Mouse (Mus musculus) intestine, embryonic 16.5 days (tissue): ENCODE data around the gene Meis2. TPM values are rescaled to one million over a fixed set of nuclear protein-coding genes. Genes with fewer than 3 reads are reported as not detected.

ENCODE experiments used
- ATAC-seq: fragments of 200-750 bp; cut with Nextera tagmentation; 2 replicates; pipeline ENCODE4 v1.8.0; 2017; ENCODE audit warnings: moderate TSS enrichment, moderate library complexity
- H3K27ac ChIP-seq: fragments of 300-500 bp; sonication (generic); 2 replicates; pipeline ENCODE4 v1.5.1; 2014; ENCODE audit warnings: mild to moderate bottlenecking, low read length
- H3K27me3 ChIP-seq: fragments of 300-500 bp; sonication (generic); replicated peaks from 2 replicates; pipeline ENCODE4 v1.6.1; 2014; ENCODE audit warnings: low read length, control low read depth, mixed read lengths; ENCODE audit not compliant: control insufficient read depth, insufficient read depth
- H3K36me3 ChIP-seq: fragments of 300-500 bp; sonication (generic); 2 replicates; pipeline ENCODE4 v1.6.1; 2014; ENCODE audit warnings: low read length, control low read depth; ENCODE audit not compliant: control insufficient read depth, insufficient read depth
- H3K4me1 ChIP-seq: fragments of 300-500 bp; sonication (generic); 2 replicates; pipeline ENCODE4 v1.6.1; 2014; ENCODE audit warnings: low read length, control low read depth, mixed read lengths; ENCODE audit not compliant: control insufficient read depth, insufficient read depth
- H3K4me2 ChIP-seq: fragments of 300-500 bp; sonication (generic); 2 replicates; pipeline ENCODE4 v1.6.1; 2014; ENCODE audit warnings: low read depth, low read length, control low read depth
- H3K4me3 ChIP-seq: fragments of 300-500 bp; sonication (generic); 2 replicates; pipeline ENCODE4 v1.5.1; 2014; ENCODE audit warnings: mild to moderate bottlenecking, low read length
- H3K9ac ChIP-seq: fragments of 300-500 bp; sonication (generic); 2 replicates; pipeline ENCODE4 v1.6.1; 2014; ENCODE audit warnings: low read depth, low read length
- H3K9me3 ChIP-seq: fragments of 300-500 bp; sonication (generic); 2 replicates; pipeline ENCODE4 v1.6.1; 2016; ENCODE audit warnings: low read length, control low read depth; ENCODE audit not compliant: control insufficient read depth
- WGBS: fragments of 180-500 bp; shearing (Covaris S2); extraction: QIAGEN DNeasy Blood & Tissue Kit; methylation state at CpG from one replicate; pipeline ENCODE4 v1.1.7; 2014; 5-methylcytosine and 5-hydroxymethylcytosine counted together
- polyA plus RNA-seq: library from polyadenylated mRNA; unstranded; fragments of >200 nt; fragmentation: Nextera tagmentation; extraction: Ambion mirVana; gene quantifications from 2 replicates; pipeline ENCODE4 v1.2.1, GENCODE M21; 2015

Meis2 gene
- polyA plus RNA-seq, 1 experiment from 2014 or later = 26.8 TPM

GRCm38 (mm10) chr2:116059066-116059465 lies 6.6 kb downstream of the Meis2 start:
- peak overlapping the region; percentile 29; the same call in 1 of the 2 replicates for H3K4me3 ChIP-seq
- 0 out of 2 replicates have a peak, but pooled peaks cover 4% of the 10 kb centered on the region for H3K4me1 ChIP-seq
- no peak overlapping the region for H3K27ac ChIP-seq
- peak overlapping the region; percentile 74 for H3K4me2 ChIP-seq
- ATAC-seq = no peak
- no peaks in the 10 kb centered on the region for H3K36me3 ChIP-seq
- H3K27me3 ChIP-seq = peaks cover 6% of the 10 kb centered on the region; the same call in 1 of the 2 replicates
- 0 out of 2 replicates have a peak overlapping the region, but pooled peaks have one; percentile 29 for H3K9ac ChIP-seq
- 31% methylated on average over 3 of the region's 3 CpGs for WGBS
- no peaks in the 10 kb centered on the region for H3K9me3 ChIP-seq

- Histone ChIP-seq H3K9me3 (no peaks in the 10 kb centered on the region), H3K4me2 (peak overlapping the region; percentile 74), H3K9ac (peak overlapping the region; percentile 14; the same call in 1 of the 2 replicates), H3K27ac (no peak overlapping the region), H3K27me3 (peaks cover 6% of the 10 kb centered on the region; the same call in 1 of the 2 replicates), H3K4me1 (0 out of 2 replicates have a peak, but pooled peaks cover 4% of the 10 kb centered on the region), H3K36me3 (no peaks in the 10 kb centered on the region), H3K4me3 (peak overlapping the region; percentile 29)
- ATAC-seq = no peak
- 35% methylated on average over 9 of the region's 9 CpGs for WGBS
Measured at GRCm38 (mm10) chr2:116058511-116058910, 7.1 kb downstream of the Meis2 start.

GRCm38 (mm10) chr2:116056826-116057225 lies 8.8 kb downstream of the Meis2 start:
- Histone ChIP-seq H3K9ac (peak overlapping the region; percentile 30; the same call in 1 of the 2 replicates), H3K9me3 (no peaks in the 10 kb centered on the region), H3K27ac (no peak overlapping the region), H3K4me2 (peak overlapping the region; percentile 74), H3K4me1 (peaks cover 8% of the 10 kb centered on the region), H3K36me3 (no peaks in the 10 kb centered on the region), H3K4me3 (peak overlapping the region; percentile 29), H3K27me3 (peaks cover 6% of the 10 kb centered on the region; the same call in 1 of the 2 replicates)
- WGBS = 47% methylated on average over 7 of the region's 7 CpGs
- no peak for ATAC-seq

GRCm38 (mm10) chr2:116055686-116056620 lies 9.7 kb downstream of the Meis2 start:
- Histone ChIP-seq H3K27me3 (peaks cover 6% of the 10 kb centered on the region; the same call in 1 of the 2 replicates), H3K27ac (no peak overlapping the region), H3K36me3 (no peaks in the 10 kb centered on the region), H3K9me3 (no peaks in the 10 kb centered on the region), H3K4me2 (peak overlapping the region; percentile 74), H3K9ac (peak overlapping the region; percentile 27), H3K4me3 (peak overlapping the region; percentile 29), H3K4me1 (peaks cover 8% of the 10 kb centered on the region)
- ATAC-seq = no peak
- WGBS = 48% methylated on average over 13 of the region's 13 CpGs

GRCm38 (mm10) chr2:116053931-116054330 lies 11.7 kb downstream of the Meis2 start:
- no peaks in the 10 kb centered on the region for H3K27me3 ChIP-seq
- no peak overlapping the region for H3K9ac ChIP-seq
- H3K4me1 ChIP-seq = peaks cover 9% of the 10 kb centered on the region
- no peak overlapping the region for H3K4me3 ChIP-seq
- peak overlapping the region; percentile 19; the same call in 1 of the 2 replicates for H3K4me2 ChIP-seq
- H3K36me3 ChIP-seq = no peaks in the 10 kb centered on the region
- H3K9me3 ChIP-seq = no peaks in the 10 kb centered on the region
- ATAC-seq = no peak; the same call in 1 of the 2 replicates
- H3K27ac ChIP-seq = no peak overlapping the region
- 67% methylated on average over 5 of the region's 5 CpGs for WGBS

GRCm38 (mm10) chr2:116052688-116053421 lies 12.8 kb downstream of the Meis2 start:
- Histone ChIP-seq H3K27ac (0 out of 2 replicates have a peak overlapping the region, but pooled peaks have one; percentile 27), H3K9me3 (no peaks in the 10 kb centered on the region), H3K4me3 (no peak overlapping the region), H3K36me3 (no peaks in the 10 kb centered on the region), H3K4me2 (no peak overlapping the region), H3K9ac (no peak overlapping the region), H3K4me1 (peaks cover 10% of the 10 kb centered on the region), H3K27me3 (no peaks in the 10 kb centered on the region)
- peak; percentile 54; the same call in 1 of the 2 replicates for ATAC-seq

GRCm38 (mm10) chr2:116051906-116052614 lies 13.6 kb downstream of the Meis2 start:
- no peak for ATAC-seq
- H3K27ac ChIP-seq = peak overlapping the region; percentile 27; the same call in 1 of the 2 replicates
- H3K4me3 ChIP-seq = no peak overlapping the region
- no peaks in the 10 kb centered on the region for H3K36me3 ChIP-seq
- 52% methylated on average over 9 of the region's 9 CpGs for WGBS
- H3K27me3 ChIP-seq = no peaks in the 10 kb centered on the region
- H3K4me2 ChIP-seq = no peak overlapping the region
- H3K9ac ChIP-seq = no peak overlapping the region
- peaks cover 9% of the 10 kb centered on the region for H3K4me1 ChIP-seq
- H3K9me3 ChIP-seq = no peaks in the 10 kb centered on the region

GRCm38 (mm10) chr2:116049710-116050109 lies 15.9 kb downstream of the Meis2 start:
- H3K27me3 ChIP-seq = no peaks in the 10 kb centered on the region
- peaks cover 6% of the 10 kb centered on the region for H3K4me1 ChIP-seq
- H3K27ac ChIP-seq = no peak overlapping the region
- WGBS = 68% methylated on average over 9 of the region's 9 CpGs
- H3K9me3 ChIP-seq = no peaks in the 10 kb centered on the region
- H3K4me2 ChIP-seq = peak overlapping the region; percentile 26; the same call in 1 of the 2 replicates
- ATAC-seq = no peak
- H3K36me3 ChIP-seq = no peaks in the 10 kb centered on the region
- no peak overlapping the region for H3K4me3 ChIP-seq
- H3K9ac ChIP-seq = no peak overlapping the region
